Mouse (Mus musculus) heart, postnatal 14 days (tissue): ENCODE results near the gene Ttyh1. TPM values are rescaled to one million over a fixed set of nuclear protein-coding genes. Genes with fewer than 3 reads are reported as not detected.
"Not testable (repeated sequence)": the region's sequence is repeated elsewhere in the genome, so short reads cannot be mapped to it uniquely, and the experiment has no call there.

Experiments used
- DNase-seq, 2 experiments: peaks; one replicate each; pipeline ENCODE4 v3.0.0; 2021 to 2022
- intact Hi-C: fragments of 180-260 bp; cut with DNase I; formaldehyde crosslinking; loops from one replicate; pipeline ENCODE4 v1.15.1; 2025
- total RNA-seq, 2 experiments: library from RNA; stranded (reverse); gene quantifications; 2 replicates each; pipeline ENCODE4 v1.2.3; 2021

Gene Ttyh1
- total RNA-seq, 2 experiments from 2014 or later: 1.9 to 2.0 TPM

DNA sequence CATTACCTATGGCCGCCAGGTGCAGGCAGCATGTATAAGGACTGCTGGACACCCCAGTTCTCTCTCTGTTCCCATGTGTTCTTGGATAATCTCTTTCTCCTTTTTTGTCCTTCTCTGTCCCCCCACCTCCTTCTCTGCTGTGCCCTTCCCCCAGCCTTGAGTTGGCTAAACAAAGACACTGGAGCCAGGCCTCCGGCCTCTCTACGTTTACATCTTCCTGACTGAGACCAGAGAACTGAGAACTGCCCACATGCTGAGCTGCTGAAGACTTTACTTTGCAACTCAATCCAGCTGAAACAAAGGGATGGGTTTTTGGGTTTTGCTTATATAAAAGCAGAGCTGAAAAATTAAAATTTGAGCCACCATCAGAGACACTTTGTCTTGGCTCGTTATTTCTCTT lies 35.8 kb downstream of the Ttyh1 start:
- no peak for DNase-seq
- intact Hi-C loops: no loop called here

DNA sequence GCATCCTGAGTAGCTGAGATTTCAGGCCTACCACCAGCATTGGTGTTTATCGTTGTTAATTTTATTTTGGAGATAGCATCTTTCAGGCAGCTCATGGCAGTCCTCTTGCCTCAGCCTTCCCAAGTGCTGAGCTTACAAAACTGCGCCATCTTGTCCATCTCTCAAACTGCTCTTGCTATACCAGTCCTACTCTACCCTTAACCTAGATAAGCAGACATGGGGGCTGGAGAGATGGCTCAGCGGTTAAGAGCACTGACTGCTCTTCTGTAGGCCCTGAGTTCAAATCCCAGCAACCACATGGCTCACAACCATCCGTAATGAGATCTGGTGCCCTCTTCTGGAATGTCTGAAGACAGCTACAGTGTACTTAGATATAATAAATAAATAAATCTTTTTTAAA lies 42.4 kb downstream of the Ttyh1 start:
- intact Hi-C loops, DNase-seq: not testable (repeated sequence)

DNA sequence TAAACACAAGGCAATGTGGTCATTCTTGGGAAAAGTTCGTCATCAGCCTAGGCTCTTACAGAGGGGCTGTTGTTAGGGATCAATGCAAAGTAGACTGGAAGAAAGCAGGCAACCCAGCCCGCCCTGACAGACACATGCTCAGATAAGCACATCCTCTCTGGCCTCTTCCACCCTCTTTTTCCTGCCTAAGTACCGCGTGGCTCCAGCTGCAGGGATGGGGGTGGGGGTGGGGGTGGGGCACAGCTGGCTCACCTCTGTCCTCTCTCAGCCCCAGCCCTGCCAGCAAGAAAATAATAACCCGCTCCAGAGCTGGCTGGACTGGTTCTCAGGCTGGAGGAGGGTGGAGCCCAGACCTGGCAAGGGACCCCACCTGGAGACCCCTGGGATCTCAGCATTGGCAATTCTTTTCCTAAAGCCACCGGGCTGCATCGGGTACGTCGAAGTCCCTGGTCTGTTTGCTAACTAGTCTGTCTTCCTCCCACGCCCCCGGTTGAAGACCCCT lies 44.4 kb downstream of the Ttyh1 start:
- intact Hi-C loops: loop anchor here (2.0 kb wide), 1 partner anchor 15 kb away; no protein-coding TSS in a partner anchor
- peak in 1 of 2 experiments; percentile 14 for DNase-seq

DNA sequence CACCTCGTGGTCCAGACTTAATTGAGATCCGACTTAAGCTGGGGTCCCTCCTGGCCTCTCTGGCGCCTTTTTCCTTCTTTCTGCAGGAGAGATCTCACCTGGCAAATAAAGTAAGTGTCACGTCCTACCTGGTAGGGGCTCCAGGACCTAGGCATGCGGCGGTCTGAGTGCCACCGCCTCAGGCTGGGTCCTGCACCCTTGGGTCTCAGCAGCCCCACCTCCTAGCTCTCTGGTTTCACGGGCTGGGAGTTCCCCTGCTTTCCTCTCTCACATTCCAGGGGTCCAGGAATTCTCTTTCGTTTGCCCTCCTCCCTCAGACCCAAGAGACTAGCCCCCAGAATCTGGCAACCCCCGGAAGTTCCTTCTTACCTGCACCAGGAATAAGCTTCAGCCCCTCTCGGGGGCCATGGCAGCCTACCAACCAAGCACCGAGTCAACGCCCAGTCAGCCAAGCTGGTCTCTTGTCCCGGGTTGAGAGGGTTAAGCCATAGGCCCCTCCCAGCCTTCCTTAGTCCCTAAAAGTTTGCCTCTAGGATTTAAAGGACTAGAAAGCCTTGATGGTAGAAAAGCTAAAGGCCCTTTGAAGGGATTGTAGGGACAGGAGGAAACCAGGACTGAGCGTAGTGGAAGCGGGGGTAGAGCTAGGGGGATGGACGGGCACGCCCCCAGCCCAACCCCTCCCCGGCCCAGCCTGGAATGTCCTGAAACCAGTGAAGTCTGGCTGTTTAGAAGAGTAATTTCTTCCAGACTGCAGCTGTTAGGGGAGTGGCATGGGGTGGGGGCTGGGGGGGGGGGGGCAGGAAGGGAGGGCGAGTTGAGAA lies 45.1 kb downstream of the Ttyh1 start, which contains the start of gene Cdc42ep5:
TSS of gene Cdc42ep5 (minus strand) at position 771 of the 821 bp plus-strand sequence.
- intact Hi-C loops: no loop called here
- DNase-seq: peak; percentile 55 to 67

DNA sequence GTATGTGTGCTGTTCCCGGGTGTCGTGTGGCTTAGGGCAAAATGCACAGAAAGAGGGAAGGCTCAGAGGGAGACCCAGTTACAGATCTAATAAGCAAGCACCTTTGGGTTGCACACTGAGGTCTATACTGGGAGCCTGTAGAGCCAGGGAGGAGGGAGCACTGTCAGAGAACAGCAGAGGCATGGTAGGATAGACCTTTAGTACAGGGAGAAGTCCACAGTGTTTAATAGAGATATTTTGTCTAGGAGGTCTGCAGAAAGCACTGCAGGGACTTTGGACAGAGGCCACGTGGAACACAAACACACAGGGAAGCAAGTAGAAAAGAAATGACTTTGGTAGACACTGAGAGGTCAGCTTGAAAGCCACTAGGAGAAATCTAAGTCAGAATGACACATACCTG lies 46.1 kb downstream of the Ttyh1 start:
- DNase-seq: no peak
- intact Hi-C loops: no loop called here

DNA sequence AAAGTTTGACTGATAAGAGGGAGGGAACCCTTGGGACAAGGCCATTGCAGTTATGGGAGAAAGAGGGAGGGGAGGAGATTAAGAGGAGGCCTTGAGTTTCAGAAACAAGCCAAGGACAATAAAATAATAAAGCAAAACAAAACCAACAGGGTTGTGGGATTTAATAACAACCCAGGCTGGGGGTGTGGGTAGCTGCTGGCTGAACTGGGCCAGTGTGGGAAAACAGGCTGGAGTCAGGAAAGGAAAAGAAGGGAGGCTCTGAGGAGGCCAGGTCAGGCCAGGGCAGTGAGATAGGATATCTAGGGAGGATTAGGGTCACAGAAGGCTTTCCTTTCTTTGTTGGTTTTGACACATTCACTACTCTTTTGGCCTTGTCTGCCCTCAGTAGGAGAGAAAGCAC lies 47.9 kb downstream of the Ttyh1 start:
- DNase-seq: no peak
- intact Hi-C loops: no loop called here

DNA sequence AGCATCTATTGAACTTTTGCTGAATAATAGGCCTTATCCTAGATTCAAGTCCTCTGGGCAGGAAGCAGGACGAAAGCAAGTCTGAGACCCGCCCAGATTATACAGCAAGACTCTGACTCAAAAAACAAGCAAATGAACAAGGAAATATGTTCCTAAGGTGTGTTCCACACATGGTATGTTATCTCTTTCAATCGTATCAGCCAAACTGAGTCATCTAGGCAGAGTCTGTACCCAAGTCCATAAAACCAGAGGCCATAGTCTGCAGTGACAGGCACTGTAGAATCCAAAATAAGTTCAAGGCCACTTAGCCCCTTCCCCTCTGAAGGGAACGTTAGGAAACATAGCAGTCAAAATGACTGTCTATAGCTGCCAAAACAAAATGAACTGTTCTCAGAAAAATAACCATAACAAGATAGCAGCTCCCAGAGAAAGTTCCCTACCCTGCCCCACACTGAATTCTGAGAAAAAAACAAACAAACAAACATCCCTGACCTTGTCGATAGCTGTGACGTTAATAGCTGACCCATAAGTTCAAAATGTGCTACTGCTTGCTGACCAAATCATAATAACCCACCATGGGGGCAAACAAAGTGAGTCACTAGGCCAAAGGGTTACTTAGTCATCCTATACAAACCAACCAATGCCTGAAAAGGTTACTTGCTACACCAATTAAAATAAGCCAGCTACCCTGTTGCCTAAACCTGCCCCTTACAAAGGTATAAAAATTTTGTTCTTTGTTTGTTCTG lies 51.2 kb downstream of the Ttyh1 start:
- DNase-seq: no peak
- intact Hi-C loops: no loop called here

DNA sequence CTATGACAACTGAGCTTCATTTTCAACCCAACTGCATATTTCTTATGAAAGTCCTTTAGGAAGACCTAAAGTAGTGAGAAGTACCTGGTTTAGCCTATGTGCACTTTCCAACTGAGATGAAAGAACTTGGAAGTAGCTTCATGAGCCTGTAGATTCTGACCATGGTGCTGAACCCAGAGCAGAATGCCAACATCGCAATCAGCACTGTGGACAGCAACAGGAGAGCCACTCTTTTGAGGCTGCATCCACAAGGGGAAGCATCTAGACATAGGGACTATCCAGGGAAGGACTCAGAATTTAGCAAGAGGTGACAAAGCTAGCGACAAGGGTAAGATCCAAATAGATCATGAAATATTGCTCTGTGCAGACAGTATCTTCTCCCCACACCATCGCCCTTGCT lies 59.2 kb downstream of the Ttyh1 start:
- intact Hi-C loops: no loop called here
- peak; percentile 64 to 80 for DNase-seq

Other genes with a start within 250 kb of the Ttyh1 start
- not detected for gene Gm14548, start 221.3 kb upstream of the Ttyh1 start, total RNA-seq
- gene Lilra6, start 203.9 kb upstream of the Ttyh1 start, total RNA-seq: under 1 TPM; 0.19 to 0.24 TPM
- gene Lair1, start 56.2 kb upstream of the Ttyh1 start, total RNA-seq: 1 to 10 TPM in 1 of 2 experiments, under 1 TPM in 1; 0.46 to 1.1 TPM
- 10 to 100 TPM; 47.6 to 64.6 TPM for gene Leng8, start 17.6 kb downstream of the Ttyh1 start, total RNA-seq
- 1 to 10 TPM; 2.7 to 3.4 TPM for gene Leng9, start 31.0 kb downstream of the Ttyh1 start, total RNA-seq
- gene Cdc42ep5, start 45.5 kb downstream of the Ttyh1 start, total RNA-seq: 10 to 100 TPM in 1 of 2 experiments, 1 to 10 TPM in 1; 9.0 to 10.2 TPM
- under 1 TPM; 0.66 to 0.98 TPM for gene Lilra5, start 118.3 kb downstream of the Ttyh1 start, total RNA-seq
- gene Ncr1, start 218.3 kb downstream of the Ttyh1 start, total RNA-seq: not detected